Mouse (Mus musculus): ENCODE results near the gene Zfp42. TPM values are rescaled to one million over a fixed set of nuclear protein-coding genes. Genes with fewer than 3 reads are reported as not detected.
A peak's percentile ranks its signal among the peaks of the same experiment; 100 is the strongest.
"Not testable (repeated sequence)": the region's sequence is repeated elsewhere in the genome, so short reads cannot be mapped to it uniquely, and the experiment has no call there.

Zfp42 gene
- not detected in 2 replicates for polyA plus RNA-seq (2015; fragmentation: Nextera tagmentation; extraction: Ambion mirVana)

DNA sequence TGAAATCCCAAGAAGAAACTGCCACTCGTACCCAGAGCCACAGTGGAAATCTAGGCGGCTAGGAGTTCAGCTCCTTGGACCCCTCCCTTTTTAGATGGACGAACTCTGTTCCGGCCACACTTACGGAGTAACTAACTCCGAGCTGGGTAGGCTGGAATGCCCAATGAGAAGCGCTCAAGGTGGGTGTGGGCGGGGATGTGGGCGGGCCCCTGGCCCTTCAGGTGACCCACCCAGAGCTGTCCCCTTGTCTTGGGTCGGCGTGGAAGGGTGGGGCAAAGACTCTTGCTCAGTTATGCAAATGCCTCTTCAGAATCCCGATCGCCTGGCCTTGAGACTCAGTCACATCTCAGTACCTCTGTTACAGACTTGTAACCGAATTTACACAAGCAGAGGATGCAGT, at the start of gene Zfp42:
Zfp42 (minus strand) TSS at position 85 of the 400 bp plus-strand sequence.
- WGBS, result 36% methylated on average over 14 of the region's 14 CpGs
- no peak for ATAC-seq
- no peaks in the 10 kb centered on the region for H3K36me3 ChIP-seq (ENCODE audit: insufficient read depth, low read length)
- H3K9ac ChIP-seq (replicated peaks; ENCODE audit: low read depth), result no peak within 1 kb of the TSS
- 0 out of 2 replicates have a peak, but pooled peaks cover 5% of the 10 kb centered on the region for H3K9me3 ChIP-seq (ENCODE audit: low read length)
- DNase-seq (ENCODE audit: low spot score), result no peak
- H3K4me2 ChIP-seq (replicated peaks; ENCODE audit: low read depth, low read length), result no peak within 1 kb of the TSS
- no peak within 1 kb of the TSS for H3K27ac ChIP-seq (ENCODE audit: low read length)
- no peaks in the 10 kb centered on the region for H3K27me3 ChIP-seq (replicated peaks; ENCODE audit: insufficient read depth, low read length)
- TF ChIP-seq CTCF (IDR thresholded peaks at IDR 0.05) (no peak), EP300 (IDR thresholded peaks at IDR 0.05) (no peak)
- H3K4me3 ChIP-seq (ENCODE audit: low read depth, low read length), result no peak within 1 kb of the TSS
- no peaks in the 10 kb centered on the region for H3K4me1 ChIP-seq (ENCODE audit: insufficient read depth, low read depth, low read length)

DNA sequence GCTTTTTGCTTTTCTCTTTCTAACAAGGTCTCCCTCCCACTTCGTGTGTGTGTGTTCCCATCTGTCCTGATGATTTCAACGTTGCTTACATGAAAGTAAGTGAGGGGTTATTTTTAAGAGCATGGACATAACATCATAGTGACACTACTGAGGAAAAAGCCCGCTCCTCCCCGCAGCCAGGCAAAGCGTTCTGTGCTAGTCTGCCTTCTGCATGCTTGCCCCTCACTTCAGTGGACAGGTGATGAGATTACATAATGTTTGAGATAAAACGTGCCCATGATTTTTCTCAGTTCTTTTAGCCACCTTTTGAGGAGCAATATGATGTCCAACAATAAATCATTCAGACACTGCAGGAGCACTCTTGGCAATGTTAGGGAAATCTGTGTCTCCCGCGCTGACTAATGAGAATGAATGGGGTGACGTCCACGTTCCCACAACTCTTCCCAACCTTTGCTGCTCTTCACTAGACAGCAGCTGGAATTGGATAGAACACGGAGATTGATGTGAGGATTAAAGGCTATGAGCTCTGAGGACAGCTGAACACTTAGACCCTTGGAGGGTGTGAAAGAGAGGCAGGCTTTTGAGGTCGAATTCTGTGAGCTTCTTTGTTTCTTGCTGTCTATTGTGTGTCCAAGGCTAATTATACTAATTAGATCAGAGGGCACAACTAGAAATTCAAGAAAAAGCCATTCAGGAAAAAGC, 49.4 kb upstream of the Zfp42 start:
- Histone ChIP-seq H3K9me3 (ENCODE audit: low read length) (no peaks in the 10 kb centered on the region), H3K27me3 (replicated peaks; ENCODE audit: insufficient read depth, low read length) (no peaks in the 10 kb centered on the region), H3K9ac (replicated peaks; ENCODE audit: low read depth) (no peak overlapping the region), H3K27ac (ENCODE audit: low read length) (no peak overlapping the region), H3K36me3 (ENCODE audit: insufficient read depth, low read length) (no peaks in the 10 kb centered on the region), H3K4me3 (ENCODE audit: low read depth, low read length) (no peak overlapping the region), H3K4me2 (replicated peaks; ENCODE audit: low read depth, low read length) (no peak overlapping the region), H3K4me1 (ENCODE audit: insufficient read depth, low read depth, low read length) (no peaks in the 10 kb centered on the region)
- no peak for ATAC-seq
- 51% methylated on average over 12 of the region's 12 CpGs for WGBS
- DNase-seq (ENCODE audit: low spot score), result no peak
- TF ChIP-seq CTCF (IDR thresholded peaks at IDR 0.05) (no peak), EP300 (IDR thresholded peaks at IDR 0.05) (no peak)

DNA sequence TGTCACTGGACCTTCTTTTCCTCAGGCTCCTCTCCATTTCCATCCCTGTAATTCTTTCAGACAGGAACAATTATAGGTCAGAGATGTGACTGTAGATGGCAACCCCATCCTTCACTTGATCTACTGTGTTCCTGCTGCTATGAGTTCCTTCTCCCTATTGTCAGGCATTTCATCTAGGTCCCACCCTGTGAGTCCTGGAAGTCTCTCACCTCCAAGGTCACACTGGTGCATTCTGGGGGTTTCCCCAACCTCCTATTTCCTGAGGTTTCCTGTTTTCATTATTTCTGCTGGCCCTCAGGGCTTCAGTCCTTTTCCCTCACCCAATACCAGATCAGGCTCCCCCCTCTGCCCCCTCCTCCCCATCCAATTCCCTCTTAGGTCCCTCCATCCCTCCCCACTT, 45.5 kb upstream of the Zfp42 start:
- DNase-seq (ENCODE audit: low spot score); ATAC-seq; H3K36me3 ChIP-seq (ENCODE audit: insufficient read depth, low read length); H3K4me2 ChIP-seq (replicated peaks; ENCODE audit: low read depth, low read length); H3K4me1 ChIP-seq (ENCODE audit: insufficient read depth, low read depth, low read length); H3K27ac ChIP-seq (ENCODE audit: low read length); H3K27me3 ChIP-seq (replicated peaks; ENCODE audit: insufficient read depth, low read length); H3K4me3 ChIP-seq (ENCODE audit: low read depth, low read length); H3K9me3 ChIP-seq (ENCODE audit: low read length); H3K9ac ChIP-seq (replicated peaks; ENCODE audit: low read depth): not testable (repeated sequence)

DNA sequence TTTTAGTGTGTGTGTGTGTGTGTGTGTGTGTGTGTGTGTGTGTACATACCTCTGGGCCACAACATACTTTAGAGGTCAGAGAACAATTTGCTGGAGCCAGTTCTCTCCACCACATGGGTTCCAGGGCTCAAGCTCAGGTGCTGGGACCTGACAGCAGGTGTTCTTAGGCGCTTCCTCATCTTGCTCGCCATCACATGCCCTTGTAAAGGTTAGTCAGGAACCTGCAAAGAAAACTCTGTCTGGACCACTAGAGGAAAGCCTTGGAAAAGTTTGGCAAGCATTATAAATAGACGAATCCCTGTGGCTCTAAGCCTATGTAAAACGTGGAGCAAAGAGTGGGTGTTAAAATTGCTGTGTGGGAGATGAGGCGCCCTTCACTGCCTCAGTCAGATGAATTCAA, 31.8 kb upstream of the Zfp42 start:
- no peak overlapping the region for H3K4me2 ChIP-seq (replicated peaks; ENCODE audit: low read depth, low read length)
- no peaks in the 10 kb centered on the region for H3K9me3 ChIP-seq (ENCODE audit: low read length)
- 77% methylated on average over 5 of the region's 5 CpGs for WGBS
- TF ChIP-seq EP300 (IDR thresholded peaks at IDR 0.05) (no peak), CTCF (IDR thresholded peaks at IDR 0.05) (no peak)
- DNase-seq (ENCODE audit: low spot score) (no peak), ATAC-seq (no peak)
- no peak overlapping the region for H3K9ac ChIP-seq (replicated peaks; ENCODE audit: low read depth)
- H3K4me1 ChIP-seq (ENCODE audit: insufficient read depth, low read depth, low read length), result no peaks in the 10 kb centered on the region
- H3K36me3 ChIP-seq (ENCODE audit: insufficient read depth, low read length), result no peaks in the 10 kb centered on the region
- no peak overlapping the region for H3K4me3 ChIP-seq (ENCODE audit: low read depth, low read length)
- H3K27me3 ChIP-seq (replicated peaks; ENCODE audit: insufficient read depth, low read length), result no peaks in the 10 kb centered on the region
- H3K27ac ChIP-seq (ENCODE audit: low read length), result no peak overlapping the region

DNA sequence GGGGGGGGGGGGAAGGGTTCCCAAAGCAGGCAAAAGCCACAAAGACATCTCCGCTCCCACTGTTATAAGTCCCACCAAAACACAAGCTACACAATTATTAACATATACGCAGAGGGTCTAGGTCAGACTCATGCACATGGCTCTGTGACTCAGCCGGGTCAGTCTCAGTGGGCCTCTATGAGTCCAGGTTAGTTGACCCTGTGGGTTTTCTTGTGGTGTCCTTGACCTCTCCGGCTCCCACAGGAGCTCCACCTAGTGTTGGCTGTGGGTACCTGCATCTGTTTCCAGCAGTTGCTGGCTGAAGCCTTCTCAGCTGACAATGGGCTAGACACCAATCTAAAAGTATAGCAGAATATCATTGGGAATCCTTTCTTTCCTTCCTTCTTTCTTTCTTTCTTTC, 26.7 kb upstream of the Zfp42 start:
- Histone ChIP-seq H3K4me1 (ENCODE audit: insufficient read depth, low read depth, low read length) (no peaks in the 10 kb centered on the region), H3K27me3 (replicated peaks; ENCODE audit: insufficient read depth, low read length) (no peaks in the 10 kb centered on the region), H3K36me3 (ENCODE audit: insufficient read depth, low read length) (no peaks in the 10 kb centered on the region), H3K27ac (ENCODE audit: low read length) (no peak overlapping the region), H3K9ac (replicated peaks; ENCODE audit: low read depth) (no peak overlapping the region), H3K4me3 (ENCODE audit: low read depth, low read length) (no peak overlapping the region), H3K9me3 (ENCODE audit: low read length) (no peaks in the 10 kb centered on the region), H3K4me2 (replicated peaks; ENCODE audit: low read depth, low read length) (no peak overlapping the region)
- DNase-seq (ENCODE audit: low spot score), result no peak
- ATAC-seq, result no peak
- 71% methylated on average over 4 of the region's 4 CpGs for WGBS
- TF ChIP-seq CTCF (IDR thresholded peaks at IDR 0.05) (peak; percentile 61), EP300 (IDR thresholded peaks at IDR 0.05) (no peak)

DNA sequence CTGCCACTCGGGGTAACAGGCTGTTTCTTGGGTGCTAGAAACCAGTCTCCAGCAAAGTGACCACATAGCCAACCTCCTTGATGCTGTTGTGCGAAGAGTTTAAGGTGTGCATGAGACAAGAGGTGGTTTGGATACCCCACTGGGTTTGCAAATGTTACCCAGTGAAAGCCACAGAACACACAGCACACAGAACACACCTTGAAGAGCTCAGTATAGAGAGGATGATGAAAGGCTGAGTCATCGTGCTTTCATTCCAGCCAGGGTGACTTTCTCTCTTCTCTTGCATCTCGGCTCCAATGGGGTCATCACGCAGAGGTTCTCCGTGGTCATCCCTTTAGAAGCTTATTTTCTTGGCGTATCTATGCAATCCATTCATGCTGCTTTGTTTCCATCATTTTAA, 24.9 kb upstream of the Zfp42 start:
- no peak overlapping the region for H3K9ac ChIP-seq (replicated peaks; ENCODE audit: low read depth)
- H3K27ac ChIP-seq (ENCODE audit: low read length), result no peak overlapping the region
- H3K4me1 ChIP-seq (ENCODE audit: insufficient read depth, low read depth, low read length), result no peaks in the 10 kb centered on the region
- no peak for ATAC-seq
- H3K36me3 ChIP-seq (ENCODE audit: insufficient read depth, low read length), result no peaks in the 10 kb centered on the region
- H3K4me2 ChIP-seq (replicated peaks; ENCODE audit: low read depth, low read length), result no peak overlapping the region
- no peak overlapping the region for H3K4me3 ChIP-seq (ENCODE audit: low read depth, low read length)
- no peak for DNase-seq (ENCODE audit: low spot score)
- no peaks in the 10 kb centered on the region for H3K27me3 ChIP-seq (replicated peaks; ENCODE audit: insufficient read depth, low read length)
- TF ChIP-seq EP300 (IDR thresholded peaks at IDR 0.05), result no peak
- no peaks in the 10 kb centered on the region for H3K9me3 ChIP-seq (ENCODE audit: low read length)
- 87% methylated on average over 7 of the region's 7 CpGs for WGBS
